Mouse (Mus musculus): ENCODE measurements at regions not wholly inside any gene's neighbourhood (a gene's known extent, or its start where the extent isn't known, plus 50 kb on each side); places are given as distances from the start of the nearest gene placed in this dataset.
A peak's percentile ranks its signal among the peaks of the same experiment; 100 is the strongest.

DNA sequence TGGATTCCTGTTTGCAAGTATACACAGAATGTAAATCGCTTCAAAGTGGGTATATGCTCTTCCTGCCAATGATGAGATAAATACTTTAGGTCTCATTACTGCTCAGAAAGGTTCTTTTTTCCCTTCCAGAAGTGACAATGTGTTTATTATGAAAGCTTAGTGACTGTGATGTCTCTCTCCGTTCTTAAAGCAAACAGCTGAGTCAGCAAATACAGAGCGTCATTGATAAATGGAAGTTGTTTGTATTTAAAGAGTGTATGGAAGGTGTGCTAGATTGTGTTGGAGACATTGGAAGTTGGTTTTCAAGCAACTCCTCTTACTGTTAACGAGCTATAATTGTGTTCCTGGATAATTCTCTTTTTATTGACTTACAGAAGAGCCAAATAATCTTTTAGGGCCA is 408.0 kb downstream of the Prr30 start:
- DNase-seq (ENCODE audit: low spot score in 2 of 2): no peak

DNA sequence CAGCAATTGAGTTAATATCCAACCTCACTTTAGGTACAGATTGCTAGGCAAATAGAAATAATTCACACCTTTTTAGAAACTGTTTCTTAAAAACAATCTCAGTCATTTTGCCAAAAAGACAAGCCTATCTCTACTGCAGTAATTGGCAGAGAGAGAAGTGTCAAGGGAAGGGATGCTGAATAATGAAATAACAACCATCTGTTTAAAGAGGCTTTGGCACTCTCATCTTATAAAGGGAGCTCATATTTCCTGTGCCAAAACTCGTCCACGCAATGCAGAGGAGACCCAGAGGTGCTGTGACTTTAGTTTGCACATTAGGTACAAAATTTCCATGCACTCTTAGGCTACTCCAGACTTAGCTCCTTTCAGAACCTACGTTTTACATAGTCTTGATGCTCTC is 418.2 kb downstream of the Prr30 start:
- no peak for DNase-seq (ENCODE audit: low spot score in 2 of 2)

DNA sequence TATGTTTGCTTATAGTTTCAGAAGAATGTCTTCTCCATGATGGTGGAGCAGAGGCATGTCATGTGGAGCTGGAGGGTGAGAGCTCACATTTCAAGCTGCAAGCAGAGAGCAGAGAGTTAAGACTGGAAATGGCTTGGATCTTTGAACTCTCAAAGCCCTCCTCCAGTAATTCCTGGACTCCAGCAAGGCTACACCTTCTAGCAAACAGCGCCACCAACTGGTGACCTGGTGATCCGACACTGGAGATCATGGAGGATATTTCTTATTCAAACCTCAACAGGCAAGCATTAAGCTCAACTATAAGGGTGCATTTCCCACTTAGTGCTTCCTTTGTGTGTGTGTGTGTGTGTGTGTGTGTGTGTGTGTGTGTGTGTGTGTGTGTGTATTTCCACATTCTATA is 446.2 kb downstream of the Prr30 start:
- DNase-seq (ENCODE audit: low spot score in 2 of 2): peak in 1 of 2 experiments; percentile 23

DNA sequence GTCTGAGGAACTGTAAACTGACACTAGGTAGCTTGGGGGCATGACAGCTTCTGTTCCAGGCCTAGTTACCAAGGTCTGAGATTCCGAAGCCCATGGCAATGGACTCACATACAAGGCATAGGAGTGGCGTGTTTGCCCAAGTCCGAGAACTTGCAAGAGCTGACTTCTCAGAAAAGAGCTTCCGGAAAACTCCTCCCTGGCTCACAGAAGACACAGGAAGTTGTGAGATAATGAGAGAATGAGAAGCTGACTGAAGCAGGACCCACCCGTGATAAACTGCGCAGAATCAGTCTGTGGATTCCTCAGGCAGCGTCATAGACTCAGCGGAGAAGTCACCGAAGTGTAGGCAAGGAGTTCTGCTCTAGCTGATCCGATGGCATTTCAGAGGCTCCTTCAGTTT is 447.4 kb downstream of the Prr30 start:
- no peak for DNase-seq (ENCODE audit: low spot score in 2 of 2)

DNA sequence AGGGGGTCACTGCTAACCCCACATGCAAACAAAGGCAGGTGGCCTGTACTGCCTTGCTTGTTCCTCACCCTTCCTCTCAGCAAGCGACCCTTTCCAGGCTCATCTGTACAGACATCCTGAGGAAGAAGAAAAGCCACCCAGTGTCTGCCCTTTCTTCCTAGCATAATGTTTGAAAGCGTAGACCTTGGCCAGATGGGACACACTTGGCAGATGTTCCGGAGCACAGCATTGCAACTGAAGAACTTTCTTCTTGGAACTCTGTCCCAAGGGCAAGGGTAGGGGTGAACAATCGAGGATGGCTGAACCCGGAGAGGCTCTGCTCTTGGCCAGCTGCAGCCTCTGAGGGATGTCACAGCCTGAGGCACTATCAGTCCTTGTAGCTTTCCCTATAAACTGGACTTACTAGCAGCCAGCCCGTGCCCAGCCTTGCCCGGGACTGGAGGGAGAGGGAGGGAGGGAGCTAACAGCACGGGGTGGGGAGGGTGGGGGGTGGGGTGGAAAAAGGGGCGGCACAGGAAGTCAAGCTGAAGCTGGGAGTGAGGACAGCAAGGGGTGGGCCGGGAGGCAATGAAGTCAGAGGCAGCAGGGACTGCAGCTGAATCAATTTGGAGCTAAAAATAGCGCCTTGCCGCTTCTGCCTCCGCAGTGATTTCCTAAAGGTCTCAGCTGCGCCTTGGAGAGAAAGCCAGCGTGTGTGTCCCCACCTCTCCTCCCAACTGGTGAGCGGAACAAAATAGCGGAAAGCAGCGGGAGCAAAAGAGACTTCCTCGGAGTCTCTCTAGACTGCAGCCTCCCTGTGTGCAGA is 450.2 kb downstream of the Prr30 start:
- peak in 1 of 2 experiments; percentile 51 for DNase-seq (ENCODE audit: low spot score in 2 of 2)

DNA sequence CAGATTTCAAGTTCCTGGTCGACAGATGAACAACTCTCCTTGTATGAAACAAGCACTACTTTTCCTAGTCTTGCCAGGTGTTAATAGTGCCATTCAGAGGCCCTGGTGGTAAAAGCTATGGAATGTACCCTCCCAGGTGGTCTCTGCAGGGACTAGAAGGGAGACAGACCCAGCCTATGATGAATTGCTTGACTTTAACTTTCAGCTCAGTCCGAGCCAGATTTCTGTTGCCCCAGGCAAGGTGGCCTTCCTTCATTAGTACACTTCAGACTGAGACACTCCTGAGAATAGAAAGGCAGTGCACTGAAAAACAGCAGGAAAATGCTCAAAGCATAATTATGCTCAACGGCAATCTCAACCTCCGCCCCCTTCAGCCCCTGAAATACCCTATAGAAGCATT is 450.8 kb upstream of the Klf12 start:
- no peak for DNase-seq (ENCODE audit: low spot score in 2 of 2)

DNA sequence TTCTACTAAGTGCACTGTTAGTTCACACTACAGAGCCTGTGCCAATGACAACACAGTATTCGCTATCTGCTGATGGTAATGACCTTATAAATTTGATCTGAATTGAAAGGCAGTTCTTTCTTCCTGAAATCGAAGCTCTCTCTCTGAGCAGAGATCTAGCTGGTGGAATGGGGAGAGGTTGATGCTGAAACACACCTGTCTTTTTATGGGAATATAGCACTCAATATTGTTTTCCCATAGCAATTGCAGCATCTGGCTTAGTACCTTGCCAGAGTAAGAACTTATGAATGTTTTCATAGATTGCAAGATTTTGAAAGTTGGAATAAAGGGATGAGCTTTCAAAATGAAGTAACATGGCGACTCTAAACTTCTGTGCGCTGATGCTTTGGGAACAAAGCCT is 444.0 kb upstream of the Klf12 start:
- no peak for DNase-seq (ENCODE audit: low spot score in 2 of 2)

DNA sequence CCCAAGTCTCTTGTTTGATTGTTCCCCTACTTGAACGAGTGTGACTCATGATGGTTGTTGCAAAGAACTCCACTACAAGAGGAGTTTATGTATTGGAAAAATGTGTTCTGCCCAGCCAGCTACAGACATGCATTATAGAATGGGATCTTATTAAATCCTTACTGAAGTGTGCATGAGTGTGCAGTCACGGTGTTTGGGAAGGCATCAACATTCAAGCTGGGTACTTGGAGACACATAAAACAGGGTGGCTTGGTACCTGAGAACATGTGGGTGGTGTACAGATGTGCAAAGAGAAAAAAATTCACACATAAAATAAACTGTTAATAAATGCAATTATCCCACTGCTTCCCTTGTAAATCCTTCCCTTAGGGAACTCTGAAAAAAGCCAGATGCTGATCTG is 443.2 kb upstream of the Klf12 start:
- no peak for DNase-seq (ENCODE audit: low spot score in 2 of 2)

DNA sequence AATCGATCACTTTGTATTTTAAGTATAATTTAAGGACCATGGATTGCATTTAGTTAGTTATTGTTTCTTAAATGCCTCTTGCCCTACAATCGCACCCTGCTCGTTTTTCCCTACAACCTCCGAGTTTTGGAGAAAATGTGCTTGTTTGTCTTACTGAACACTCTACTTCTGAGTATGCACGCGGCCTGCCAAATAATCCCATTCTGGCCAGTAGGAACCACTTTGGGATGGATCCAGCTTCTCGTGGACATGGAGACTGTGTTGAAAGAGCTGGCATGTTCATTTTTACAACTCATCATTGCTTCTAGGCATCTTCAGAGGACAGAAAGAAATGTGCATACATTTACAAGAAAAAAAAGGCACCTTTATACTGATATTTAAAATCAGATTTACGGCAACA is 440.5 kb upstream of the Klf12 start:
- DNase-seq (ENCODE audit: low spot score in 2 of 2): no peak

DNA sequence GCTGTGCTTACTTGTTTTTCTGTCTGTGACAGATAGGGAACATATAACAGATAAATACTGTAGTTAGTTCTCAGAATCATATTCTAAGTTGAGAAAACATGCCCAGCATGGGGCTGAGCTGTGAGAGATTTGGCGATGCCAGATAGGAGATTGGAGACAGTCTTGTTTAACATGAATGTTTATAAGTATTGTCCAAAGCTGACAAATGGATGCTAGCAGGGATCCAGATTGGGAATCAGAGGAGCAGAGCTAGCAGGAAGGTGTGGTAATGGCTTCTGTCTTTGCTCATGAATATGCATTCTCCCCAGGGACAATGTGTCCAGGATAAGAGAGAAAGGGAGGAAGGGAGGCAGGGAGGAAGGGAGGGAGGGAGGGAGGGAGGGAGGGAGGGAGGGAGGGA is 436.2 kb upstream of the Klf12 start:
- no peak for DNase-seq (ENCODE audit: low spot score in 2 of 2)

DNA sequence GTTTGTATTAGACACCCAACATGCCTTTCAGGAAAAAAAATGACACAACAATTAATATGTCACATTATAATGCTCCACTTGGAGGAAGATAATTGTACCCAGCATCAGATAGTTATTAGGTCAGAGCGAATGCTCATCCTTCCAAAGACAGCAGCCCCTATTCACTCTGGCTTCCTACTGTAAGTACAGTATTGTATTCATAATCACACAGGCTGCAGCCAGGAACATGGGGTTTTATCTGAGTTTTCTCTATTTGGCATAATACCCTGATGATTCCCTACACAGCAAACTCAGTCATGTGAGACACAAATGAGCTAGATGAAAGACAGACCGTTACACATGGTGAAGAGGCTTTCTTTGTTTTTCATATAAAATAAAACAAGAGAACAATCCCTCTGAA is 430.5 kb upstream of the Klf12 start:
- no peak for DNase-seq (ENCODE audit: low spot score in 2 of 2)

DNA sequence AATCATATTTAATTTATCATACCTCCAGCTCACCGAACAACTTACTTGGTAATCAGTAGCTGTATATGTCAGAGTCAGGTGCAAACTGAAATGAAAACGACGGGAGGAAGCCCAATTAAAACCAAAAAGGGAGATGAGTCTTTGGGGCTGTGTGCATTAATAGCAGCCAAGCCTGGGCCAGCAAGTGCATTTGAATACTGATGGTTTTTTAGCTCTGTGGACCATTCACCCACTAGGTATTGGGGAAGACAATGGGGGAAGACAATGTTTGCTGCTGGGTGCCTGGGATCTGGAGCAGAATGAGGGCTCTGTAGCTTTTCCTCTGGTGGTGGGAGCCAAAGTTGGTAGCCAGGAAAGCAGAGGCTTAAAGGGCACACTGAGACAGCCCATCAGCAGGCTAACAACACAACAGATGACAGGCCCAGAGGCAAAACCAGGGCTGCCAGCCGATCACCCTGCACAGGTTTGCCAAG is 429.6 kb upstream of the Klf12 start:
- DNase-seq (ENCODE audit: low spot score in 2 of 2): peak in 1 of 2 experiments; percentile 34

DNA sequence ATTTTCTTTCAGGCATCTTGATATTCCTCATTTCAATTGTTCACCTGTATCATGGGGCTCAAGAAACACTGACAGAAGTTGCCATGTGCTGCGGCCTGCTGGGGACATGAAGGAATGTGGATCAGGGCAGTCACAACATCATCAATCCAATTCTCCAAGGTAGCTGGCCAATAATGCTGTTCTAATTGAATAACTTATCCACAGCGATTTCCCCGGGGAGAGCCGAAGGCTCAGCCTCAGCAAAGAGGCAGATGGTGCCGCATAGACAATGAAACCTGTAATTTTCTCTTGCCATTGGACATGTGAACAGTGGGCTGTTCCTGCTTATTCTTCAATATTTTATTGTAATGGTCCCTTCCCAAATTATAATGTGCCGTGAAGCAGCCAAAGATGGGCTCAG is 429.1 kb upstream of the Klf12 start:
- DNase-seq (ENCODE audit: low spot score in 2 of 2): peak in 1 of 2 experiments; percentile 18

DNA sequence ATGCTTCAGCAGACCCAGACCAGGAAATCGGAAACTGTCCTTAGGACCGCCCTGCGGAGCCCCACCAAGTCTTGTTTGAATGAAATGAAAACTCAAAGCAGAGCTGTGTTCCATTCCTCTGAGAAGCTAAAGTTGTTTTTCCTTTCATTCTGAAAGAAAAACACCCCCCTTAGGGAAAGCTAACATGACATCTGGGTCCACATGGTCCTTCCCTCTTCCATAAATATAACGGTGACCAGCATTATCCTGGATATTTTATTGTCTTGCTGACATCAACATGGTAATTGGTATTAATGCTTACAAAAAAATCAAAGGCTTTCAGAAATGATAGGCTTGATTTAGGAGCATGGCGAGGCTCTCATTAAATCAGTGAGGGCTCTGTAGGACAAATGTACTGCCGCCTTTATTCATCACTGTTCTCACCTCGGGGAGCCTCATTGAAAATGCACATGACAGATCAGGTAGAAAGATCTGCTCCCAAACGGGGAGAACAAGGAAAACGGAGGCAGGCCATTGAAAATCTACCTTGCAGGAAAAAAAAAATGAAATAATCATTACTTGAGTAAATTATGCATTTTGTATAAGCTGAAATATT is 381.0 kb upstream of the Klf12 start:
- no peak for DNase-seq (ENCODE audit: low spot score in 2 of 2)

DNA sequence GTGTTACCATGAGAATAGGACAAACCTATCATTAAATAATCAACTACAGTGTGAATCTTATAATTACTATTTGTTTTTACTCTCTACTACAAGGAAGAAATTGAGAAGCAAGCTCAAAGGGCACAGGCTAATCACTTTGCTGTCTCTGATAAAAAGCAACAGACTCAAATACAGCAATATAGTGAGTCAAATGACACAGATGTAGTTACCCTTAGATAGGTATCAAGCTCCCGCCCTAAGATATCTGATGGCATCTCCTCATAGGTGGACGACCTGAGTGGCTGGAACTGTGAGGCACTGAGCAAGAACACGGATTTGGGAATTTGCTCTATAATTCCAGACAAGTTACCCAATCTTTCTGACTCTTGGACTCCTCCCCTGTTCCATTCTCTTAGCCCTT is 379.7 kb upstream of the Klf12 start:
- DNase-seq (ENCODE audit: low spot score in 2 of 2): no peak

DNA sequence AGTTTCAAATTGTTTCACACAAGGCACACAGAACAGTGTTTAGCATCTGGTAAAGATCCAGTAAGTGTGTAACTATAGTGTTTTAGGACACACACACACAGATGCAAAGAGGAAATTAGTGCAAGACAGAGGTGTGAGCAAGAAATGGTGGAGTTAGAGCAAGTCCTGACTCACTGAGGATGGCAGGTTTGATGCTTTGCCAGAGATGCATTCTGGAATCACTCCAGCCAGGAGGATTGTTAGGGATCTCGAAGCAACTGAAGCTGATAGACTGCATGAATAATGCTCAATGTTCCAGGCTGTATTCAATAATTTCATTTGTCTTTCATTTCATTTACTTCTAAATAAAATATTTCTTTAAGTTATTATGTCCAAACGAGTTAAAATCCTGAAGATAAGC is 357.6 kb upstream of the Klf12 start:
- DNase-seq (ENCODE audit: low spot score in 2 of 2): no peak

DNA sequence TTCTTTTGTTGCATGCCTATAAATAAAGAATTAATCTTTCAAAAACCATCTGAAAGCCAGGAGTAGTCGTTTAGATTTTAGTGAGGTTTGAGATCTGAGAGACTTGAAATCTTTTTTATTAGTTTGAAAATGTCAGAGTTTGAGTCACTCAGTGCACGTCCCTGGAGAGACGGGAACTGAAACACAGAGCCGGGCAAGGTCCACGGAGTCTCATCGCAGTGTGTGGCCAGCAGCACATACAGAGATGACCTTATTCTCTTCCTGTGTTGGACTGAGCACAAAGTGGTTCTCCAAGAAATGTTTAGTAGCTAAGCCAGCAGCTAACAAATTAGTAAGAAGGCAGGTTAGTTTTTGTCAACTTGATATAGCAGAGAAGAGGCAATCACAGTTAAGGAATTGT is 350.0 kb upstream of the Klf12 start:
- DNase-seq (ENCODE audit: low spot score in 2 of 2): no peak

DNA sequence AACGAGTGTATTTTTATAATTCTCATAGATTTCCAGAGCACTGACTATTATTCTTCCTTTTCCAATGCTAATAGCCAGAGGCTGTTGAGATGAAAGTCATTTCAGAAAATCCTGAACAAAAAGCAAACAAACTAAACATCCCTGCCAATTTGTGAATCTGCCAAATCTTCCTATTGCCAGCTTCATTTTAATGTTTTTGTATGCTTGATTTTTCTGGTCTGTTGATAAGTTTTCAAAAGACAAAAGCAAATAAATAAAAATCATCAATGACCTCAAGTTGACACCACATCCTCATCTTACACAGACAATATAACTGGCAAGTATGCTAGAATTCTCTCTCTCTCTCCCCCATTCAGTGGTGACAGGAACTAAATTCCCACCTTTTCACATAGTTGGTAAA is 347.2 kb upstream of the Klf12 start:
- no peak for DNase-seq (ENCODE audit: low spot score in 2 of 2)

DNA sequence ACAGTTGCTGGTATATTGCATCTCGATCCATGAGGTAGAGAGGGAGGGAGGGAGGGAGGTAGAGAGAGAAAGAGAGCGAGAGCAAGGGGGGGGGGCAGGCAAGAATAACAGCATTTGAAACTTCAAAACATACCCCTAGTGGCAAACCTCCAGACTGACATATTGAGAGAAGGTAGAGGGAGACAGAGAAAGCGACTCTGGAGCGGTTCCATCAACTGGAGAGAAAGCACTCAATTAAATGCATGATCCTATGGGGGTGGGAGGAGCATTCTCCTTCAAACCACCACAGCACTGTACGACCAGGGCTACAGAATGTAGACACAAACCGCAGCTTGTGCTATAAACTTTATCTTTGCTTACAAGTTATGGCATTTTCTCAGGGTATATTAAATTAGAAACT is 345.7 kb upstream of the Klf12 start:
- no peak for DNase-seq (ENCODE audit: low spot score in 2 of 2)

DNA sequence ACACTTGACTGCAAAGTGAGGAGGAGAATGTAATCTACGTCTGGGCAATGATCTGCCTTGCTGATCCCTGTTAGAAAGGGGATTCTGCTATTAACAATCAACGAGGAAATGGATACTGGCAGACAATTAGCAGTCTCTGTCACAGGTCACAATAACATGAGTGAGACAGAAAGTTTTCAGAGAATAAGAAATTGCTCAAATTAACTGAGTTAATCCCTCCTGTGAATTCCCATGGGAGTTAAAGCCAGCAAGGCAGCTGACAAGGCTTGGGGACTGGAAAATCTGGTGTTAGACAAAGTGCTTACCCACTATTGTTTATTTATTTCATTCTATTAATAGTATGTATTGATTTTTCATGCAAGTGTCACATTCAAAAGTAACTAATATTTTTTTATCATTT is 343.0 kb upstream of the Klf12 start:
- no peak for DNase-seq (ENCODE audit: low spot score in 2 of 2)

DNA sequence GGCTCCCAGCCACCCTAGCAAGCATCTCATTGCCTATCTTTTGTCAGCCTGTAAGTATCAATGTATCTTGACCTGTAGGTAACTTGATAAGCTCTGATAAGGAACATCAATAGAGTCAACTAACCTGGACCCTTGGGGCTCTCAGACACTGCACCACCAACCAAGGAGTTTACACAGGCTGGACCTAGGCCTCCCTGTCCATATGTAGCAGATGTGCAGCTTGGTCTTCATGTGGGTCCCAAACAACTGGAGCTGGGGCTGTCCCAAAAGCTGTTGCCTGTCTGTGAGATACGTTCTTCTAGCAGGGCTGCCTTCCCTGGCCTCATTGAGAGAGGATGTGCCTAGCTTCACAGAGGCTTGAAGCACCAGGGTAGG is 335.2 kb upstream of the Klf12 start:
- no peak for DNase-seq (ENCODE audit: low spot score in 2 of 2)

DNA sequence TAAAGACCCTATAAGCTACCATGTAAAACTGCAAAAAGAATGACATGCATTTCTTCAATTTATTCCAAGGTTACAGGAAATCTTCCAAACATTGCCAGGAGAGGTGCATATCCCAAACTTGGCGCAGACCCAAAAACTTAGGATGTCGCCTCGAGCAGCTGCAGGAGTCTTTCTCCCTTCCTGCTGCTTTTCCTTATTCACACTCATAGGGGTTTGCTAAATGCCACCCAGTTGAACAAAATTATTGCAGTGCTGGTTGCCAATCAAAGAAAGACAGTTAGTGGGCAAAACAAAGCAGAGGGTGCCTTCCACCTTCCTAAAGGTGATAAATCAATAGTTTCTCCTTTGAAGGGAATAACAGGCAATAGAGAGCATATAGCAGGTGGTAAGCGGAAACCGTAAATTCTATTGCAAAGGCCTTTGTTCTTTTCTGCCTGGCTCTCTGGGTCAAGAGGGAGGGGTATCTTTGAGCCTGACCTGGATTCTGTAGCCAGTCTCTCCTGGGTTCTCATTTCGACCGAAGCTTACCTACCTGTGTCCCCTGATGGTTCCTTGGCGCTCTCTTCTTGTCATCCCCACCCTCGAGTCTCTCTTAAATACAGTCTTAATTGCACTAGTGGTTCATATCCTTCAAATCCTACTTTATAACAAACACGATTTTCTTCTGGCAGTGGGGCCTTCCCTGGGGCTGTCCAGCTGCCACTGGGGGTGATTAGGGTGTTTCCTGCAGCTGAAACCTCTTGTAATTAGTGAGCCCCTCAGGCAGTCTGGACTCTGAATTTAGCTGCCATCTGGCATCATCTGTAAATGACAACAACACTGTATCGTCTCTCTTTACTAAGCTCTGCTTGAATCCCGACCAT is 334.5 kb upstream of the Klf12 start:
- DNase-seq (ENCODE audit: low spot score in 2 of 2): peak in 1 of 2 experiments; percentile 24

All from cerebellum, postnatal 4 days (tissue).